Mouse (Mus musculus) kidney, adult 2 months (tissue): Measurements from ENCODE around the gene Srsf7.

Source experiments
- CTCF ChIP-seq: fragments of 200-500 bp; conservative IDR thresholded peaks from 2 replicates; pipeline ENCODE4 v1.5.1; 2011; ENCODE audit warnings: low read depth, mild to moderate bottlenecking, control low read depth, low read length, moderate library complexity, mixed read lengths; ENCODE audit not compliant: insufficient read depth, insufficient read length
- POLR2A ChIP-seq: fragments of 200-500 bp; IDR thresholded peaks from one replicate; pipeline ENCODE4 v1.6.1; 2011; ENCODE audit warnings: low read depth, low read length, control low read depth

GRCm38 (mm10) chr17:80174146-80174545 lies 33.0 kb downstream of the Srsf7 start:
- TF ChIP-seq CTCF (no peak), POLR2A (no peak)
